Mouse (Mus musculus): ENCODE measurements around the gene Hhat. TPM values are rescaled to one million over a fixed set of nuclear protein-coding genes. Genes with fewer than 3 reads are reported as not detected.

The Hhat gene
- total RNA-seq, 2 experiments from 2014 or later, result 0.48 to 0.54 TPM

DNA sequence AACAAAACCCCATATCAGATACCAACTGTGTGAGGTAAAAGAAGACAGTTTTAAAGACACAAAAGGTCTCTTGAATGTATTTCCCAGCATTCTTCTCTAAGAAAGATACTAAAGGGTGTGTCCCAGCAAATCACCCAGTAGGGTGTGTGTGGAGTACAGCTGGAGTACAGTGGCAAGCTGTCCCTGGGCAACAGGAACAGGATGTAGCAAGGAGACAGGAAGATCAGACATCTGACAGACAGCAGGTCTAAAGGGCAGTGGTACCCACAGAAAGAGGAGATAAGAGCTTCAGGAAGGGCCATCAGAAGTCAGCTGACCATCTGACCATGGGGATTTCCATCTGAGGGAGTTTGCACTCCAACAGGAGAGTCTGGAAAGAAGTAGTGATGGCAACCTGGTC lies 185.7 kb downstream of the Hhat start:
- no peak for DNase-seq
- intact Hi-C loops (cut with DNase I), result no loop called here

DNA sequence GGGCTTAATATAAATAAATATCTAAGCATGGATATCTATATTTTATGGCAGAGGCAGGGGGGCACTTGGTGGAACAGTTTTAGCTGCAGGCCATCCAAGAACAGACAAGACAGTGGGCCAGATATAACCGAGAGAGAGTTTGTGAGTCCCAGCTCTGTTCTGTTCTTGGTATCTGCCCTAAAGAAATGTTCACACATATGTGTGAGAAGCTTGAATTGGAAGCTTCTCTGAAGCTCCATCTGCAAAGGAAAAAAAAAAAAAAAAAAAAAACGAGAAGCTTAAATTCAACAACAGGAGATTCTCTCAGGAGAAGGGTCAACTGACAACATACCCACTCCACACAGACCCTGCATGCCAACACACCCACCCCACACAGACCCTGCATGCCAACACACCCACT lies 188.1 kb downstream of the Hhat start:
- no peak for DNase-seq
- intact Hi-C loops (cut with DNase I), result no loop called here

DNA sequence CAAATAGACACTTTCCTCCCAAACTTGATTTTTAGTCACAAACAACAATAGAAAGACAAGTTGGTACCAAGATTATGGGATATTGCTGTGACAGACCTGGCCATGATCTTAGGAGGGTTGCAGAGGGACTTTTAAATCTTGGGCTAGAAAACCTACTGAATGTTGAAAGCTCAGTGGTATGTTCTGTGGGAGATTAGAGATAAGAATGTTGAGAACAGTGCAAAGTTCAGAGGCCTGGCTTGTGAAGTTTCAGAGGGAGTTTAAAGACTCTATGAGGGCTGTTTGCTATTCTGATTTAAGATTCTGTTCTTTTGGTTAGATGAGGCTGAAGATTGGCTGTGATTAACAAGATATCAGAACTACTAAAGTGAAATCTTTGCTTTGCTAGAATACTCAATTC lies 206.3 kb downstream of the Hhat start:
- intact Hi-C loops (cut with DNase I), result no loop called here
- no peak for DNase-seq

DNA sequence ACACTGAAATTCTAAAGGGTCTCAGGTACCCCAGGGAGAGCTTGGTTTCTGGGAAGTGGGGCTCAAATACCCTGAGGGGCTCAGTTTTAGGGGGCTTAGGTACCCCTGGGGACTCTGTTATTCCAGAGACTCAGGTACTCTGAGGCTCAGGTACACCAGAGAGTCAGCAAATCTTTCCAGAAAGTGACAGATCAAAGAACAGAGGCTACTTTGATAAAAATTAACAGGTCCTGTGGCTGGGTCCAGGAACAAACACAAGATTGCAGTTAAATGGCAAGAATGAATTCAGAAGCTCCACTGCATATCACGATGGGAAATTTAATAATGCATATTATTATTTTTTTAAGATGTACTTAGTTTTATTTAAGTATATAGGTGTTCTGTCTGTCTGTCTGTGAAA lies 211.7 kb downstream of the Hhat start:
- intact Hi-C loops (cut with DNase I), result no loop called here
- no peak for DNase-seq

DNA sequence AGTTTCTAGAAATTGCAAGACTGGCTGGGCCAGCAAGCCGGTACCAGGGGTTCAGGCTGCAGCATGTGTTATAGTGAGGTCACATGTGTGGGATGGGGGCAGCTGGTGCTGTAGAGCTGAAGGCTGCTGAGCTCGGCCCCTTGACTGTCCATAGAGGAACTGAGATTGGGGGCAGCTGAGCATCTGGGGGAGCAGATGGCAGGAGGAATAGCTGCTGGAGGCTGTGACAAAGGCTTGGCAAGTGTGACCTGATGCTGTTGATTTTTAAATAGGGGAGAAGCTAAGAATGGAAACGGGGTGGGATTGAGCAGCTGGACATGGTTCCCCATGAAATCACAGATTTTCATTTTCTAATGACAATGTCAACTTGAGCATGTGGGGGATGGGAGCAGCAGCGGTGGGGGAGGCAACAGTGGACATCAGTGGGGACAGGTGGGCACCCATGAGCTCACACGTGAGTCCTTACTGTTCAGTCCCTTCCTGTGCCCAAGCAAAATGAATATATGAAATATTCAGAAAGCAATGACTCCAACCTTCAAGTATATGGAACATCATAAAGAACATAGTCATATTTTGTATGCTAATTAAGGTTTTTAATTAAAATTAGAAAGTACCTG lies 212.9 kb downstream of the Hhat start:
- DNase-seq, result no peak
- intact Hi-C loops (cut with DNase I), result no loop called here

DNA sequence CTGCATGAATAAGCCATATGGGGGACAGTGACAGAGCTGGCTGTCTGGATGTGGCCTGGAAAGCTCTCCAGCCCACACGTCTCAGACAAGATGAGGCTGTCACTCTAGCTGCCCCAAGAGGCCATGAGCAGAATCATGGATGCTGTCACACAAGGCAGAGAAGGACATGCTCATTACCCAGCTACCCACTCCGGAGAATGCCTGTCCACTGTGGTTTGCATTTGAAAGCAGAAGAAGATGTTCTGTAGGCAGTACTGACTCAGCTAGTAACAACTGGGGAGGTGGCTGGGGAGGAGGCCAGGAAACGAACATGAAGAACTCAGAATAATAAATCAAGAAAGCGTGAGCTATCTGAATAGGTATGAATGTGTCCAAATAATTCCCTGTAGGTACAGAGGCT lies 215.5 kb downstream of the Hhat start:
- intact Hi-C loops (cut with DNase I), result no loop called here
- DNase-seq, result no peak

DNA sequence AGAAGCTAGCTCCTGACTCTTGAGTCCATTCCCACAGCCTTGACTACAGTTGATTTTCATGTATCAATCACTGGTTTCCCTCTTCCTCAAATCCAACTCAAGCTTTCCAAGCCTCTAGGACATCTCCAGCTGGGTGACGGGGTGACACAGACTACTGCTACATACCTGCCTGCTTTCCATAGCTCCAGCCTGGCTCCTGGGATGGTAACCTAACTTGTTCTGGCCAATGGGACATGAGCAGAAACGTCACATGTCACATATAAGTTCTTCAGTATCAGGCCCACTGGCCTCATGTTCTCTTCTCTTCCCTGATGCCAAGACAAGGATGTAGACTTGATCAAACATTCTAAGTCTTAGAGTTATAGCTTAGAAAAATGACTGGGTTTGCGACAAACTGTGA lies 220.5 kb downstream of the Hhat start:
- no peak for DNase-seq
- intact Hi-C loops (cut with DNase I), result no loop called here

DNA sequence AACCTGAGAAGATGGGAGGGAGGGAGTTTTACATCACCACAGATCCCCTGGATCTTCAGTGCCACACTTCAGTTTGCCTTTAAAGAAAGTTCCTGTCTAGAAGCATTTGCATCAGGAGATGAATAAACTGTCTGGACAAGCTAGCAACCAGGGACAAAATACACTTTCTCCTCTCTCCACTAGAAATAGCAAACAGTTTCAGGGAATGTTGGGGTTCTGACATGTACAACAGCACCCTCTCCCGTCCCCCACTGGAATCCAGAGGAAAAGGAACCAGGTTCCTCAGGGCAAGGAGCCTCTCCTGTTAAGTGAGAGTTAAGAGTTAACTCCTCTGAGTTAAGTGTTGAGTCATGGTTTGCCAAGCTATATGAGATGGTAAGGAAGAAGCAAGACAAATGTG lies 224.2 kb downstream of the Hhat start:
- DNase-seq, result no peak
- intact Hi-C loops (cut with DNase I), result no loop called here

DNA sequence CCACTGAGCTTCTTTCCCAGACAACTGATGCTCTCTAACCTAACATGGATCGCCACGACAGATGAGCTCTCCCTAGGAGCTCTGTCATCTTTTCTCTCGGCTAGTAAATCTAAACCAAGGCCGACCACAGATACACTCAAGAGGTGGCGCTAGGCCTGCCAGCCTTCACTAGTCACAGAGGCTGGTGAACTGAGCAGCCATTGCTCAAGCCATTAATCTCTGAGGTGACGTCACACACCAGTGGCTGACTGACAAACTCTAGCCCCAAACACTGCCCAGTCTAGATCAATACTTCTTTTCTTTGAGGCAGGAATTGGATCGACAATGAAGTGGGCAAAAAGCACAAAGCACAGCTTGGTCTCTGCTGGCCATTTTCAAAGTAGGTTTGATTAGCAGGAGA lies 226.1 kb downstream of the Hhat start:
- no peak for DNase-seq
- intact Hi-C loops (cut with DNase I), result no loop called here

DNA sequence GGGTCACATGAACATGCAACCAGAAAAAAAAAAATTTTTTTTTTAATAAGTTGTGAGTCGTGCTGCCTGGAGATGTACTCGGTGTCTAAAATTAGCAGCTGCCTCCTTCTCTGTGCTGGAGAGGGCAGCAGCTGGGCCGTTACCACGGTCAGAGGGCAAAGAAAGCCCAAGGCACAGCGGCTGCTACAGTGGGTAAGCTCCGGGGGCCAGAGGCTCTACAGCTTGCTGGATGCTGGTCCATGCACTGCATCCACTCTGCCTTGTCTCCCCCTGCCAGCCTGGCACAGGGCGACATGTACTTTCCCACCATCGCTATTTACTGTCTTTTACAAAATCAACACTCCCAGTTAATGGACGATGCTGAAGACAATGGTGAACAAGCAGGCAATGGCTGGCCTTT lies 226.9 kb downstream of the Hhat start:
- DNase-seq, result no peak
- intact Hi-C loops (cut with DNase I), result no loop called here

DNA sequence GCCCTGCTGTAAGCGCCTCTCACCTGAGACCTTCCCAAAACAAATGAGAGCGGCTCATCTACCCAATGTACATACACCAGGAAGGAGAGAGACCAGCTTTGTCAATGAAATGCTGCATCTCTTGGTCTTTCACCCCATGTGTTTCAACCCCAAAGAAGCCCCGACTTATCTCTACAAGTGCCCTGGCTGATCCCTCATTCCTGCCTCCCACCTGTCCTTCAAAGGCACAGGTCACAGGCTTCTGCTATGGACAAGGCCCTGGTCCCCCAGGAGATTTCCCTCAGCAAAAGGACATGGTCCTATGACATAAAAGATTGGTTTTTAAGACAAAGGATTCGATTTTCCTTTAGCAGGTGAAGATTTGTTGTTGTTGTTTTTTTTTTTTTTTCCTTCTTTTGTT lies 227.3 kb downstream of the Hhat start:
- DNase-seq, result no peak
- intact Hi-C loops (cut with DNase I), result no loop called here

DNA sequence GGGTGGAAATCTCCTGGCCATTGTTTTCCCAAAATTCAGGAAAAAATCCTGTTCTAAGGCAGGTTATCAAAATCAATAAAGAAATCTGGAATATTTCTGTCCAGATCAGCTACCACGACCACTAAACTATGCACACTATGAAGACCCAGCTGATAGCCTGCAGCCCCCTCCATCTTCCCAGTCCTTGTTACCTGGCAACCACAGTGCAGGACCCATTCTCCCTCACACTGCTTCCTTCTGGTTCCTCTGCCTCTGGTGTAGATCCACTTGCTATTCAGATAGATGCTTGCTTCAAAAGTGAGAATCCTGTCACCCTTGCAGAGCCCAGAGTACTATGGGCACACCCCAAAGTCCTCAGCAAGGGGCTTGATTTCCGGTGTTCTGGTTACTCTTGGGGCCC lies 228.9 kb downstream of the Hhat start:
- intact Hi-C loops (cut with DNase I), result no loop called here
- no peak for DNase-seq

DNA sequence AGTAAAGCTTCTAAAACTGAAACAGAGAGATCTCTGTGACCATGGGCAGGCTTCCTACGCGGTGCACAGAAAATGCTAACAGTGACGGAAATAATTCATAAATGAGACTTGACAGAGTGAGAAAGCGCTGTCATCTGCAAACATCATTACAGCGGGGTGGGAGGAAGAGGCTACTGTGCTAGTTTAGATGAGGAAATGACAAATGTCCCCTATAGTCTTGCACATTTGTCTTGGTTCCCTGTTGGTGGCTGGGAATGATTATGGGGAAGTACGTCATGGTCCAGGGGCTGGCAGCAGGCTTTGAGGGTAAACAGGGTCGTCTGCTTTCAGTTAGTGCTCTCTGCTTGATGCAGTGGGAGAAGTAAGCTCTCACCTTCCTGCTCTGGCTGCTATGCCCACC lies 233.9 kb downstream of the Hhat start:
- DNase-seq, result no peak
- intact Hi-C loops (cut with DNase I), result no loop called here

DNA sequence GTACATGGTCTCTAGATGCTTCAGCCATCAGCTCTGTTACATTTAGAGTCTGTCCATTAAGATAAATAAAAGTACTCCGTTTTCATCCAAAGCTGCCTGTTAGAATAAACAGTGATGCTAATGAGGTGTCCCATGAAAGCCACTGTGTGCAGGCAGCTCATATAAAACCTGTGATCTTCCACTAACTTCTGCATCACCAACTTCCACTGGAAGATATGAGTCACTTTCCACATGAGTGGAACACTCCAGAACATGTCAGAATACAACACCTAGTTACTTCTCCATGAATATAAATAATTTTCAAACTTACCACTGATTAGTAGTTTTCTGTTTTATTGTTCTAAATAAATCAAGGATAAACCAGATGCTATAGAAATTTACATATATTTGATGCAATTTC lies 234.6 kb downstream of the Hhat start:
- DNase-seq, result no peak
- intact Hi-C loops (cut with DNase I), result no loop called here

DNA sequence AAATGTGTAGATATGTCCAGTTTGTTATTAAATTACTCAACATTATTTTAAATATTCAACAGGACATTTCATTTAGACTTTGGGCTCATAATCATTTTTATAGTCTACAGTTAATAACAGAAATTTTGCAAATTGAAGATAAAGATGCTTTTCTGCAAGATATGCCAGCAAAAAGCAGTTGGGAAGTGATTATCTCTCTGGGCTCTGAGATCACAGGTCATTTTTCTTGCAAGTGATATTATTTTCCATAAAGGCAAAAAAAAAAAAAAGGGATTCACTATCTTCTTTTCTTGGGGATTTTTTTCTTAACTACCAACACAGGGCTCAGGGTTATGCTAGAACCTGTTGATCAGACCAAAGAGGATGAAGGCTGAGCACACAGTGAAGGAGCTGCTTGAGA lies 238.0 kb downstream of the Hhat start:
- intact Hi-C loops (cut with DNase I), result no loop called here
- no peak for DNase-seq

DNA sequence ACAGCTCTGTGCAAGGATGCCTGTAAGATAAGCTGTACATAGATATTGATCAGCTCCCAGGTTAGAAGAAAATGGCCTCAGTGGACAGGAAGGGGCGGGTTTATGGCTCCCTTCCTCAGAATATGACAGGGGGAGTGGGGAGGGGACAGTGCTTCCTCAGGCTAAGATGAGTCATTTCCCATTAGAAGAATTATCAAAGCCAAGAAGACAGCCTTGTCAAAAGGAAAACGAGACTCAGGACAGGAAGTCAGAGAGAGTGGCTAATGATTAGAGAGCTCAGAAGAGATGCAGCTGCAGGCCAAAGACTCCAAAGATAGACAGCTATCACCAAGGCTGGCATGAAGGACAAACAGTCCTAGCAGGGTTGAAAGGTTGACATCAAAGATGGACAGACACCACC lies 238.8 kb downstream of the Hhat start:
- intact Hi-C loops (cut with DNase I), result no loop called here
- no peak for DNase-seq

DNA sequence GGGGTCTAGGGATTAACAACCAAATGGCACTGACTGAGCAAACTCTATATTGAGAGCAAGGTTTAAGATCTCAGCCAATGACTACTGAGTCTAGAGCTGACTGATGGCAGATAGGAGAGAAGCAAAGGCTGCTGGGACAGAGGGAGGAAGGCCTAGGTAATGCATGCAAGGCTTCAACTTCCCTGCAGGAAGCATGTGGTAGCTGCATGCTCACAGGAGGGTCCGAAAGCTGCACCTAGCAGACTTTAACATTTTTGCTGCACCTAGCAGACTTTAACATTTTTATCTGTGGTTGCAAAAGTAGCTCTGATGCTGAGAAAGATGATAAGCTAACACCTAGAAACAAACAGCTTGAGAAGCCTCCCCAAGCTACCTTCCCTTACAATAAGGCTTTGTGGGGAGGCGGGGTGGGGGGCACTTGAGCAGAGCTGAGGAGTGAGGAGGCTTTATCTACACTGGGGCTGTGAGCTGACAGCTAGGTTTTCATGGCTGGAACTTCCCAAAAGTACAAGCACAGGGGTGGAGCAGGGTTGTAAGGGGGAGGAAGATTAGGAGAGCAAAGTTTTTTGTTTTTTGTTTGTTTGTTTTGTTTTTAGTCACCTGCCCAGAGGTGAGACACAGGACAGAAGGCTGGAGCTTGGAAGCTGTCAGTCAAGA lies 239.4 kb downstream of the Hhat start:
- DNase-seq, result no peak
- intact Hi-C loops (cut with DNase I), result no loop called here

DNA sequence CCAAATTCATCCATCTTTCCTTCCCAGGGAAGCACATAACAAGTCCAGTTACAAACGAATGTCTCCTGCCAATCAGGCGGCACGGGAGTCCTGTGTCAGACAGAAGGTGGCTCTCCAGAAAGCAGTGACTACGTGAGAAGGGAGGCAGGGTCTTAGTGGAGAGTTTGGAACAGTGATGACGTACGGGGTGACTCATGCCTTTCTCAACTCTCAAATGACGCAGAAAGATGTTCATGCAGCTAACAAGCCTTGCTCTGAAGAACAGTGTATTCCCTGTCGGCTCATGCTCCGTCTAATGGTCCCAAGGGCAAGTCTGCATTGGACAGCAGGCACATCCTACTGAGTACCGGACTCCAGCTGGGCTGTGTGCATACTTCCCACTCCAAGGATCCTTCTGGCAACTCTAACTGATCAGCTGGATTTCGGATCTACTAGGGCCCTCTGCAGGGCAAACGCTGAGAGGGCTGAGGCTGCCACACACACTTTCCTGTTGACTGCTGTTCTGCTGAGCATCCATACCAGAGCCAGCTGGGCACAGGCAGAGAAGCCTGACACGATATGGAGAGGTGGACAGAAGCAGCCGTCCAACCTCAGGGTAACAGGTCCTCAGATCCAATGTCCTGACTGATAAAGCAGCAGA lies 245.2 kb downstream of the Hhat start:
- no peak for DNase-seq
- intact Hi-C loops (cut with DNase I), result no loop called here

DNA sequence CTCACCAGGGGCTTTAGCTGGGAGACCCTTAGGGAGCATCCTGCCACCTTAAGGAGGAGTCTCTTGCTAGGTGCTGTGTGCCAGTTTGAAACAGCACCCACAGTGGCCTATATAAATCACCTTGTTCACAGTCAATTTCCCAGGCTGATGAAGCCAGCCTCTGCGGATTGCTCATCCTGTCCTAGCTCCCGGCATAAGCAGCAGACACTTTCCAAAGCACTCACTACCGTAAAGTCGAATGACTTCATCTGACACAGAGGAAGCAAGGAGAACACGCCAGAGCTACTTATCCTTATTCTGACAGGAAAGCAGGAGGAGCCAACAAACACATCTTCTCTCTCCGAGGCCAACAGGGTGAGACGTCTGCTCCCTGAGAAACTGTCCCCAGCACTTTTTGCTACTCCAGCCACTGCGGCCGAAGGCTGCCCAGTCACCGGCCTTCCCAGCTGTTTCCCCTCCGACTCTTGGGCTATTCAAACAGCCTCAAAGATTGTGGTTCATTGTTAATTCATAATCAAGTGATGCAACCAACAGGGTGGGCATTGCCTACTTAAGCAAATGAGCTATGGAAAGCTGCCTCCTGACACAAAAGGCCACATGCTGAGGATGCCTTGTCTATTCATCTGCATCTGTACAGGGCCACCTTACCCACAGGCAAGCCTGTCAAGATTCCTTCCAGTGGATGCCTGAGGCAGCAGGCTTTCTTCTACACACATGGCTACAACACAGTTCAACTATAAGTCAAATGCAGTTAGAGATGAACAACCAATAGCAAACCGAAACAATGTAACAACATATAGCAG lies 248.4 kb downstream of the Hhat start:
- no peak for DNase-seq
- intact Hi-C loops (cut with DNase I), result no loop called here

DNA sequence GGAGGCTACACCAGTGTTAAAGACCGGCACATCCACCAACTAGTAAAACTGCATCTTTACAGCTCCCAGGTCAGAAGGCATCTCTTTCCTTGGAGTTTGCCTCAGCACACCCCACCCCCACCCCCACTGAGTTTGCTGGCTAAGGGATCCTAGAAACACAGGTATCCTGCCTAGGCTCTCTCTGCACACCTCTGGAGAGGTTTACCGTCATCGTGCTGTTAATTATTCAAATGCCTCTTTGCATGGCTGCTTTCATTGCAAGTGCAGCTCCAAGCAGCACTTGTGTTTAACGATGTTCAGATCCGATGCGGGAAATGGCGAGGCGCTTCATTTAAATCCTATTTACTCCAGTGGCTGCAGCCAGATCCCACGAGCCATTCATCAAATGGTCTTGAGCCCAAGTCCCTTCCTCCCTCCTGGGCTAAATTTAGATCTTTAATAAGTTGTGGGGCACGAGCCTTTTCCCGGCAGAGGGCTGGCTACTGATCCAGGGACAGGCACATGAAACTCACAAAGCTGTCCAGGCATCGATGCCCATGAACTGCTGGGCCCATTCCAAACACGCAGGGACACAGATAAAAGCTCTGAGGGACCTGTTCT lies 250.1 kb downstream of the Hhat start:
- intact Hi-C loops (cut with DNase I), result no loop called here
- no peak for DNase-seq

DNA sequence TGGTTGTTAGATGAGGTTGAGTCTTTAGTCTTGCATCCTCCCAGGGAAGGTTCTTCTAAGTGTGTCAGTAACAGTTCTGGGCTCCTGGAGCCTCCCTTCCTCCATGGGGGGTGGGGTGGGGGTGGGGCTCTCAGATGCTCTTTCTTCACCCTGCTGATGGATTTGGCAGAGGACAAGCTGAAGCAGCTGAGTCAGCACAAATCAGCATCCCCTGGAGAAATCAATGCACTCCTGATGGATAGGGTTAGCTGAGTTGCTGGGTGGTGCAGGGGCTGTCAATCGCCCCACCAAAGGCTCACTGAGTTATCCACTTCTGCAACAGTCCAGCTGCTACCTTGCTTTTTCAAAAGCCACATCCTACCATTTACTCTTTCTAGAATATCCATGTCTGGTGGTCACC lies 251.3 kb downstream of the Hhat start:
- intact Hi-C loops (cut with DNase I), result no loop called here
- DNase-seq, result no peak

Measured in gastrocnemius, postnatal 36 days (tissue).